Mouse (Mus musculus) testis, adult 2 months (tissue): ENCODE data around the gene Serinc3.

Experiments
- CTCF ChIP-seq: fragments of 200-500 bp; IDR thresholded peaks from 2 replicates; pipeline ENCODE4 v1.5.1; 2012; ENCODE audit warnings: low read depth, mild to moderate bottlenecking, inconsistent platforms, low read length, moderate library complexity; ENCODE audit not compliant: control insufficient read depth, insufficient read depth, insufficient replicate concordance
- POLR2A ChIP-seq: fragments of 200-500 bp; IDR thresholded peaks from 2 replicates; pipeline ENCODE4 v1.6.1; 2012; ENCODE audit warnings: low read depth, mild to moderate bottlenecking, inconsistent platforms, low read length, moderate library complexity; ENCODE audit not compliant: control insufficient read depth

GRCm38 (mm10) chr2:163690409-163691304 is 45.7 kb upstream of the Serinc3 start:
- TF ChIP-seq CTCF (no peak), POLR2A (no peak)
